Mouse (Mus musculus) myocyte (in vitro differentiated cells): Measurements from ENCODE around the gene Gm10134.

Experiments
- MAX ChIP-seq: IDR thresholded peaks from one replicate; pipeline ENCODE4 v1.6.1; 2011; ENCODE audit warnings: low read depth, mild to moderate bottlenecking, control low read depth
- MYOD1 ChIP-seq, 3 experiments: IDR thresholded peaks; one replicate each; pipeline ENCODE4 v1.6.1; 2011; ENCODE audit warnings: control low read depth in 2 of 3, low read depth in 2 of 3, mild to moderate bottlenecking in 2 of 3, moderate library complexity in 1 of 3; ENCODE audit not compliant: insufficient read length in 2 of 3, control insufficient read depth in 1 of 3
- MYOG ChIP-seq, 3 experiments: IDR thresholded peaks; one replicate each; pipeline ENCODE4 v1.6.1; 2011; ENCODE audit warnings: control low read depth in 2 of 3, low read depth in 2 of 3, mild to moderate bottlenecking in 2 of 3; ENCODE audit not compliant: insufficient read length in 2 of 3, control insufficient read depth in 1 of 3, insufficient read depth in 1 of 3
- POLR2A ChIP-seq: IDR thresholded peaks from one replicate; pipeline ENCODE4 v1.6.1; 2011; ENCODE audit warnings: low read depth, mild to moderate bottlenecking, control low read depth, moderate library complexity; ENCODE audit not compliant: insufficient read length
- REST ChIP-seq: IDR thresholded peaks from one replicate; pipeline ENCODE4 v1.6.1; 2011; ENCODE audit warnings: mild to moderate bottlenecking, control low read depth, moderate library complexity; ENCODE audit not compliant: insufficient read depth, insufficient read length
- TCF12 ChIP-seq: IDR thresholded peaks from one replicate; pipeline ENCODE4 v1.6.1; 2011; ENCODE audit warnings: mild to moderate bottlenecking, control low read depth; ENCODE audit not compliant: poor library complexity, insufficient read depth, severe bottlenecking
- USF1 ChIP-seq: IDR thresholded peaks from one replicate; pipeline ENCODE4 v1.6.1; 2011; ENCODE audit warnings: low read depth, mild to moderate bottlenecking, control low read depth, moderate library complexity

DNA sequence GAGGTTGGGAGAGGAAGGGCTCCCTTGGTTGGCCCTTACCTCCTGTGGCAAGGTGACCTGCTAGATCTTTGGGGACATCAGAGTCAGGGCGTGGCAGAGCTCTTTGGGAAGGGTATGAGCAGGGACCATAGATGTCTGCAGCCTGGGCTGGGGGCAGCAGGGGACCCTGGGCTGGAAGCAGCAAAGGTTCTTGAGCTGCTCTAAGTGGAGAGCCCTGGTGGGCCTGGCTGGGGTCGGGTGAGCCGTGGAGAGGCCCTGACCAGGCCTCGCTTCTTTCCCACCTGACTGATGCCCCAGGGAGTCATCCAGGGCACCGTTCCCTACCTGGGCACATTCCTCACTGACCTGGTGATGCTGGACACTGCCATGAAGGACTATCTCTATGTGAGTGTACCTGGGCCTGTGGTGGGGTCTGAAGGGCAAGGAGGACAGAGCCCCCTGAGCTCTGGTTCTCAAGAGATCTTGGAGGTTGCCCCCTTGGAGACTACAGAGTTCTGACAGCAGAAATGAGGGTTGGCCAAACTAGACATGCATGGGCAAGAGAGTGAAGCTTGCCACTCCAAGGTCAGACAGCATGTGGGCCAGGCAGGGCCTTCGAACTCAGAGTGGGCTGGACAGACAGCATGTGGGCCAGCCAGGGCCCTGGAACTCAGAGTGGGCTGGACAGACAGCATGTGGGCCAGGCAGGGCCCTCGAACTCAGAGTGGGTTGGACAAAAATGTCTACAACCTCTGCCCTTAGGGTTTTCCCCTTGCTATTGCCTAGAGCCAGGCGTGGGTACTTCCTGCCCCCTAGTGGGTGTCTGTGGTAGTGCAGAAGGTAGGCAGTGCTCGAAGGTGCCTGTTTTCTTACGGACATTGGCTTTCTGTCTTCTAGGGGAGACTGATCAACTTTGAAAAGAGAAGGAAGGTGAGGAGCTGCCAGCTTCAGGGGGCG lies 41.6 kb downstream of the Gm10134 start:
- TF ChIP-seq USF1 (no peak), MYOG (IDR thresholded peaks at IDR 0.05; ENCODE audit: control insufficient read depth in 1 of 3, insufficient read depth in 1 of 3, insufficient read length in 2 of 3, low read depth in 2 of 3) (no peak), MYOD1 (IDR thresholded peaks at IDR 0.05; ENCODE audit: control insufficient read depth in 1 of 3, insufficient read length in 2 of 3, low read depth in 2 of 3) (no peak), REST (no peak), TCF12 (no peak), MAX (no peak), POLR2A (no peak)
